Mouse (Mus musculus) lung, adult 2 months (tissue): Measurements from ENCODE around the gene Cyth1. TPM values are rescaled to one million over a fixed set of nuclear protein-coding genes. Genes with fewer than 3 reads are reported as not detected.

Source experiments
- DNase-seq: peaks from one replicate; pipeline ENCODE4 v3.0.0; 2022
- H3K4me1 ChIP-seq: fragments of 200-500 bp; 2 replicates; pipeline ENCODE4 v1.6.1; 2011; ENCODE audit warnings: low read length; ENCODE audit not compliant: control insufficient read depth, insufficient read depth
- H3K4me3 ChIP-seq: fragments of 200-500 bp; replicated peaks from 2 replicates; pipeline ENCODE3; 2011; ENCODE audit warnings: low read depth, mild to moderate bottlenecking, control low read depth, low read length; ENCODE audit errors: extremely low read depth
- CTCF ChIP-seq: fragments of 200-500 bp; IDR thresholded peaks from 2 replicates; pipeline ENCODE4 v1.5.1; 2011; ENCODE audit warnings: mild to moderate bottlenecking, low read length, control low read depth; ENCODE audit not compliant: insufficient read depth
- POLR2A ChIP-seq: fragments of 200-500 bp; IDR thresholded peaks from 2 replicates; pipeline ENCODE4 v1.6.1; 2011; ENCODE audit warnings: low read depth, mild to moderate bottlenecking, control low read depth, low read length, borderline replicate concordance; ENCODE audit errors: extremely low read depth
- WGBS: fragments of 180-500 bp; shearing (Covaris S2); methylation state at CpG from one replicate; pipeline ENCODE4 v1.1.7; 2018; 5-methylcytosine and 5-hydroxymethylcytosine counted together
- polyA plus RNA-seq: library from polyadenylated mRNA; depleted of rRNA; stranded (reverse); fragments of >200 nt; gene quantifications from 2 replicates; pipeline ENCODE4 v1.2.3, GENCODE M21; 2012

The Cyth1 gene
- polyA plus RNA-seq, 1 experiment, result 23.1 TPM

DNA sequence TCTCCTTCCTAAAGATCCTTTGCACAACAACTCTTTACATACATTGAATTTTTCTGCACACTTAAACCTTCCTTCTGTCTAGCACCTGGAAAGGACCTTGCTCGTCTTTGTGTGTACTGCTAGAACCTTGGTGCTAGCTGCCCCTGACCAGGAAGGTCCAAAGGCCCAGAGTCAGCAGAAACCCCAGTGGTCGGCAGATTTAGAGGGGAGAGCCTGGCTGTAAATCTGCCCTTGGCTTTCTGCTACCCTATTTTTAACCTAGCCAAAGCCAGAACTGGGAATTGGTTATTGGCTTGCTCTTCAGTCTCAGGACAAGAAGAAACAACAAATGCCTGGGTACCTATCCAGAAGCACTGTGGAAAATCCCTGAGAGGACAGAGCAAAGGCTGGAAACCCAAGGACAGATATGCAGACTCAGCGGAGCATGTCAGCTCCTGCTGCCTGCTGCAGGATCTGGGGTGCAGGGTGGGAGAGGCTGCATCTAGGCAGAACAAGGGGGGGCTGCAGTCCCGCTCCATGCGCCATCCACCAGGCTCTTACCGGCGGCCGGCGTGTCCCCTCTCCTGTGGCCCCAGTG lies 46.5 kb downstream of the Cyth1 start:
- TF ChIP-seq CTCF (no peak), POLR2A (no peak)
- no peak overlapping the region for H3K4me3 ChIP-seq

DNA sequence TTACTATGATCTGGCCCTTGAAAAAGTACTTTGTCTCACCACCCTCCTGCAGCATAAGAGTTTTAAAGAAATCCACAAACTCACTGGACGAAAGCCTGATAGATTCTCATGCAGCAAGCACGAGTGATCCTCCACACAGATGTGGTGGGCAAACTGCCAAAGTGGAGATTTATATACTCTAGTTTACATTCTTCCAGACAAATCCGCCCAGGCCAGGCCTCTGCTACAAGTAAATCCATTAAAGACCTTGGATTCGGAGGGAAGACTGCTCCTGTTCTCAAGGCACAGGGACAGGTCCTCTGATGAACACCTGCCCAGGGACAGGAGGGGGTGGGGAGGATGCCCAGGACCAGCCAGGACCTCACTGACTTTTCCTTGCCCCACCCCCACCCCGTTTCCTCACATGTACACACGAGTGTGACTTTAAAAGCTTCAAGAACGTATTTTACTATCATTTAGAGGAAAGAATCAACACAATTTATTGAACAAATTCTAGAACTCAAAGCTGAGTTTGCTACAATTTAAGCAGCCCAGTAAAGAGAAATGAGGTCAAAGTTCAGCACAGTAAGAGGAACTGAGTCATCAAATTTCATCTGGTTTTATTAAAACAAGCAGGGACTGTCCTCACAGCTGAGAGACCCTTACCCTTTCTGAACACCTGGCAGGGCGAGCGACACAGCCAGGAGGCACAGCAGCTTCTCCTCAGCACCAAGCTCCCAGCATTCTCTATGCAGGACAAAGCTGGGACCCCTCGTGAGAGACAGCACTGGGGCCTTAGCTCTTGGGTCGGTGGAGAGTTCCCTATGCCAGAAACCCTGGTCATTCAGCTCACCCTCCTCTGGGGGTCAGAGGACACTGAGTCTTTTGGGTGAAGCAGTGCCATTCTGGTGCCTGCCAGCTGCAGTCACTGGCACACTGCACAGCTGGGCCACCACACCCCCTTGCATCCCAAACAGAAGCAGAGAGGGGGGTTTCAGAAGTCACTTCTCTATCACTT lies 47.3 kb downstream of the Cyth1 start:
- peaks cover 67% of the 10 kb centered on the region for H3K4me1 ChIP-seq
- TF ChIP-seq POLR2A (no peak), CTCF (no peak)
- WGBS, result 37% methylated on average over 11 of the region's 11 CpGs
- no peak for DNase-seq
- no peak overlapping the region for H3K4me3 ChIP-seq

More for the DNA sequence above, 46.5 kb downstream of the Cyth1 start:
- DNase-seq, result no peak
- WGBS, result 46% methylated on average over 9 of the region's 9 CpGs
- H3K4me1 ChIP-seq, result peaks cover 59% of the 10 kb centered on the region

DNA sequence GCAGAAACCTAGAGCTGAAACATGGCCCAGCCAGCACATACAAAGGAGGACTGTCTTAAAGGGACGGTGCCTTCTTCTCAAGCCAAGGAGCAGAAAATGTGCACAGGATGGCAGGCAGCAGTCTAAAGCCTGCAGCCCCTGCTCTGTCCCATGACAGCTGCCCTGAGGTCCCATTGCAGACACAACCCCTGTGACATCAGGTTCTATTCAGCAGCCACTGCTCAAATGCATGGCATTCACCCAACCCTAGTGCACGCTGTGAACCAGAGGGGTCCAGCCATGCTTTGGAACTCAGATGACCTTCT lies 50.1 kb downstream of the Cyth1 start:
- WGBS, result 27% methylated on average over 2 of the region's 2 CpGs
- DNase-seq, result no peak
- Histone ChIP-seq H3K4me1 (peaks cover 67% of the 10 kb centered on the region), H3K4me3 (no peak overlapping the region)
- no peak for TF ChIP-seq CTCF
- TF ChIP-seq POLR2A, result no peak

DNA sequence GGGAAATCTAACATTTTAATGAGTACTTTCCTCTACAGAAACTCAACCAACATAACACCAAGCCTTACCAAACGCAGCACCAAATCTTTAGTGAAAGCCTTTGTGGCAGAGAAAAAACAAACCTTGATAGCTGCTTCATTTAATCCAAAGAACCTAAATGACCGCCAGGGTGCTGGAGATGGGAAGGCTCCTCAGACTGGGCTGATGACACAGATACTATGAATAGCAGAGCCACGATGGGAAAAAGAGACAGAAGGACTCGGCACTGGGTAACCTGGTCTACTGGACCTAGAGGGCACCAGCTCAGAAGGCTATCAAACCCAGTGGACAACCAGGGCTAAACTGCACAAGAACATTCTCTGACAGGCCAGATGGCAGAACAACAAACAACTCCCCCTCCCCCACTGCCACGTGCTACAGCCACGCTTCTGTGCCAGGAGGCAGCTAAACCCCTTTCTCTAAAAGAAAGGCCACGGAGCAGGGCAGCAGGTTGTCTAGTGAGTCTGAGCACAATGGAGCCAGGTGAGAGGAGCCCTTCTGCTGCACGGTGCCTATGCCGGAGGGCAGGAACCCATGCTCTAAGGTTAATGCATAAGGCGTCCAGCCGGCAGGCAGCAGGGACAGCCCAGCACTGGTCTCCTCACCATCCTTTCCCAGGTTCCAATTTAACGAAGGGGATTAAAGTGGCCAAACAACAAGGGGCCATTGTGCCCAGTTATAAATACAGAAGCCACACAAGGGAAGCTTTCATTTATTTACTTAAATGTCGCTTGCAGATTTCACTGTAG lies 50.7 kb downstream of the Cyth1 start:
- no peak for DNase-seq

DNA sequence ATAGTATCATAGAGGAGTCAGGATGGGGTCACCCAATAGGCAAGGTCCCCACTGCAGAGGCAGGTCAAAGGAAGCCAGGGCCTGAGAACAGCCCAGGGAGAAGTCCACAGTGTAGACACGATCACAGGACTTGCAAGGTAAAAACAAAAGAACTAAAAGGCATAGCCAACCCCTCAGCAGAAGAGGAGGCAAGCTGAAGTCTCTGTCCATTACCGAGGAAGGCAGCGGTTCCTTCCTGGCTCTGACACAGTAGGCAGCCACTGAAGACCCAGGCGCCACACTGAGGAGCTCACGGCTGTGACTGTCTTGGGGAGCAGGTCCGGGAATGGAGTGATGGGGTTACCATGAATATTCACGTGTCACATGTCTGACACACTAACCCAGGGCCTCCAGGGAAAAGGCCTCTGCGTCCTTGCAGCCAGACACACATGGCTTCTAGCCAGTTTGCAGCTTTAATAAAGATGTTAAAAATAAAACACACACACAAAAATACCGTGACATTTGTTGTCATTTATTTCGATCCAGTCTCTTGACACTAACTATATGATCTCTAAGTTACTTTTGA lies 51.5 kb downstream of the Cyth1 start:
- DNase-seq, result no peak
- WGBS, result 50% methylated on average over 10 of the region's 10 CpGs
- TF ChIP-seq CTCF, result no peak
- TF ChIP-seq POLR2A, result no peak
- Histone ChIP-seq H3K4me1 (peaks cover 60% of the 10 kb centered on the region), H3K4me3 (no peak overlapping the region)

More for the DNA sequence above, 50.7 kb downstream of the Cyth1 start:
- TF ChIP-seq CTCF (no peak), POLR2A (no peak)
- 26% methylated on average over 13 of the region's 13 CpGs for WGBS
- H3K4me1 ChIP-seq, result peaks cover 67% of the 10 kb centered on the region
- no peak overlapping the region for H3K4me3 ChIP-seq

DNA sequence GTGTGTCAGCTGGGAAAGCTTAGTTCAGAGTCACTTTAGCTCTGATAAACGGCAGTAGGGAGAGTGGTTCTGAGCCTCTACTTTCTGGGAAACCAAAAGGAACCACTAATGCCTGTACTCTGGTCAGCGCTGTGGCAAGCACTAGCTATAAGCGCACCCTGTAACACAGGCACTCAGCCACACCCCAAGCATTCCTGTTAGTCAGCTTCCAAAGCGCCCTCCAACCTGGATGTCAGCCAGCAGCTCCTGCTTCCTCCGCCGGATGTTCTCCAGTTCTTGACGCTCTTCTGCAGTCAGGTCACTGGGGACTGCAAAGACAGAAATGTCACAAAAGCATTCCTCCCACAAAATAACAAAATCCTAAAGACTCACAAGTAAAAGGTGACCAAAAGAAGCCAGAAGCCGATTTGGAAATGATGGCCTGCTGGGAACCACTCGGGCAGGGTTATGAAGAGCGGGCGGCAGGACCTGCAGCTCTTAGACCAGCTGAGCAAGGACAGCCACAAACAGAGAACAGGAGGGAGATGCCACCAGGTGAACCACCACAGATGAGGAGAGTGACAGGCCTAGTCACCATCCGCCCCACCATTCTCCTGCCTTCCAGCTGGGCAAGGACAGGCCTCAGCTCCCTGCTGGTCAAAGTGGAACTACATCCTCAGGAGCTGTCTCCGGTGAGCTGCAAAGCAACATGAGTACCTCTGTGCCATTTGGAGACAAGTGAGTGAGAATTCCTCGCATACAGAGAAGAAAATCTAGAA lies 54.8 kb downstream of the Cyth1 start:
- 38% methylated on average over 14 of the region's 14 CpGs for WGBS
- peak; percentile 76 for DNase-seq
- H3K4me1 ChIP-seq, result peaks cover 34% of the 10 kb centered on the region
- no peak overlapping the region for H3K4me3 ChIP-seq
- TF ChIP-seq POLR2A (no peak), CTCF (0 out of 2 replicates have a peak, but pooled peaks have one; percentile 29)

DNA sequence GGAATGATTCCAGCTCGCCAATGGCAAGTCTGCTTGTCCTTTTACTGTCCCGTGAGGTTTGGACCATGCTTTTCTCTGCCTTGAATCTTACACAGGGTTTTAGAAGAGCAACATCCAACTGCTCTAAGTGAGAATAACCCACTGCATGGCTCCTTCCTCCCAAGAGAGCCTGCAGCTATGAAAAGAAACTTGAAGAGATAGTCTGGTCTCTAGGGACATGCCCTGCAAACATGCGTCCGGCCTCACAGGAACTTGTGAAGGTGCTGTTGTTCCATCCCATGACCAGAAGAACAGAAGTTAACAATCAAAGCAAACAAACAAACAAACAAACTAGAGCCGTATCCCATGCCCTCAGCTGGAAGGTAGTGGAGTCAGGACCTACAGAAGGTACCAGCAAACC lies 55.4 kb downstream of the Cyth1 start:
- TF ChIP-seq POLR2A, result no peak
- TF ChIP-seq CTCF, result no peak
- no peak overlapping the region for H3K4me3 ChIP-seq
- H3K4me1 ChIP-seq, result peaks cover 28% of the 10 kb centered on the region
- WGBS, result 71% methylated on average over 5 of the region's 5 CpGs
- no peak for DNase-seq

DNA sequence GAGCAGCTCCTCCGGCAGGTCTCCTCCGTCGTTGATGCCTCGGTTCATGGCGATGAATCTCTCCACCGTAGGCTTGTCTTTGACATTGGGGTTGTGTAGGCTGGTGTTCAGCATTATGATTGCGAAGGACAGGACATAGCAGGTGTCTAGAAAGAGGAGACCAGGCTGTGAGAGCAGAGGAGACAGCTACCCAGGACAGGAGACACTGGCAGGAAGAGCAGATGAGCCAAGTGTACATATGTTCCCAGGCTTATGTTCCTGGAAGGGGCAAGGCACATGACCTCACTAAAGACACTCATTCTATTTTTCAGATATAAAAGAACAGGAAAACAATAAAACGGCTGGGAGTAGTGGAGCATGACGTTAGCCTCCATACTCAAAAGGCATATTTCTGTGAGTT lies 65.6 kb downstream of the Cyth1 start:
- H3K4me3 ChIP-seq, result no peak overlapping the region
- WGBS, result 88% methylated on average over 9 of the region's 9 CpGs
- no peak for DNase-seq
- TF ChIP-seq CTCF, result no peak
- no peak for TF ChIP-seq POLR2A
- 0 out of 2 replicates have a peak, but pooled peaks cover 3% of the 10 kb centered on the region for H3K4me1 ChIP-seq
